Mouse (Mus musculus) E14TG2a.4 (cell line): ENCODE measurements around the gene G530012D18Rik.
"Not testable (repeated sequence)": the region's sequence is repeated elsewhere in the genome, so short reads cannot be mapped to it uniquely, and the experiment has no call there.

ENCODE experiments used
- CTCF ChIP-seq: conservative IDR thresholded peaks from 2 replicates; pipeline ENCODE4 v1.5.1; 2014; ENCODE audit warnings: low read length
- NANOG ChIP-seq: IDR thresholded peaks from 2 replicates; pipeline ENCODE4 v1.6.1; 2014; ENCODE audit warnings: borderline replicate concordance, low read length, mixed read lengths

- not testable (repeated sequence) for TF ChIP-seq CTCF, NANOG
Observed at GRCm38 (mm10) chr1:85580578-85580977, 5.1 kb downstream of the G530012D18Rik start.
